Mouse (Mus musculus): ENCODE data around the gene Tubd1.

The Tubd1 gene

GRCm38 (mm10) chr11:86598572-86598971 is 53.8 kb downstream of the Tubd1 start:
- DNase-seq (ENCODE audit: low read depth, low spot score), result no peak

- DNase-seq (ENCODE audit: low read depth, low spot score), result no peak
Measured at GRCm38 (mm10) chr11:86599378-86600208, 54.8 kb downstream of the Tubd1 start.

- DNase-seq (ENCODE audit: low read depth, low spot score), result no peak
Measured at GRCm38 (mm10) chr11:86600209-86600557, 55.4 kb downstream of the Tubd1 start.

GRCm38 (mm10) chr11:86602116-86602515 is 57.3 kb downstream of the Tubd1 start:
- DNase-seq (ENCODE audit: low read depth, low spot score), result no peak

- no peak for DNase-seq (ENCODE audit: low read depth, low spot score)
Measured at GRCm38 (mm10) chr11:86603719-86604118, 58.9 kb downstream of the Tubd1 start.

- DNase-seq (ENCODE audit: low read depth, low spot score), result no peak
Measured at GRCm38 (mm10) chr11:86604289-86604688, 59.5 kb downstream of the Tubd1 start.

GRCm38 (mm10) chr11:86604732-86605520 is 60.1 kb downstream of the Tubd1 start:
- DNase-seq (ENCODE audit: low read depth, low spot score), result no peak

- DNase-seq (ENCODE audit: low read depth, low spot score), result no peak
Measured at GRCm38 (mm10) chr11:86606621-86607339, 62.0 kb downstream of the Tubd1 start.

GRCm38 (mm10) chr11:86607808-86608350 is 63.1 kb downstream of the Tubd1 start:
- no peak for DNase-seq (ENCODE audit: low read depth, low spot score)

GRCm38 (mm10) chr11:86610239-86610638 is 65.4 kb downstream of the Tubd1 start:
- DNase-seq (ENCODE audit: low read depth, low spot score), result no peak

- no peak for DNase-seq (ENCODE audit: low read depth, low spot score)
Measured at GRCm38 (mm10) chr11:86611991-86612390, 67.2 kb downstream of the Tubd1 start.

- no peak for DNase-seq (ENCODE audit: low read depth, low spot score)
Measured at GRCm38 (mm10) chr11:86614056-86614530, 69.3 kb downstream of the Tubd1 start.

GRCm38 (mm10) chr11:86614607-86615006 is 69.8 kb downstream of the Tubd1 start:
- DNase-seq (ENCODE audit: low read depth, low spot score), result no peak

Measured in R1 (cell line).